Mouse (Mus musculus): ENCODE measurements around the gene Olfr323. TPM values are rescaled to one million over a fixed set of nuclear protein-coding genes. Genes with fewer than 3 reads are reported as not detected.

Olfr323 gene
- polyA plus RNA-seq (2015; fragmentation: Illumina TruSeq; extraction: RNeasy Lipid Tissue Mini Kit (QIAGEN cat#74804); ENCODE audit: insufficient read depth, low replicate concordance): not detected

DNA sequence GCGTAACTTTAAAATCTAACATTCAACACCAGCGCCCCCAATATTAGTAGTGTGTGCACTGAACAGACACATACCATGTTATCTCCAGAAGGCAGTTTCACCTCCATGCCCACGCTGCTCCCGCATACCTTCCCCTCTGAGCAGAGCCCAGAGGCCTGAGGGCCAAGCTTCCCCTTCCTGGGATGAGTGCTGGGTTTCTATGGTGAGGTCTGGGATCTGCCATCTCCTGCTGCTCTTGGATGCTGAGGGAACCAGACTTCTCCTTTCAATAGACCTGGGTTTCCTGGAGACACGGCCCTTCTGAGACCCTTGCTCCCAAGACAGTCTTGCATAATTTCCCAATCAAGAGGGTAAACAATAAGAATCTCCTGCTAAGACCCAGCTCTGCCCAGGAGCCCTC lies at the start of gene Olfr323:
Gene Olfr323 (minus strand): TSS at position 101 of the 400 bp plus-strand sequence.

DNA sequence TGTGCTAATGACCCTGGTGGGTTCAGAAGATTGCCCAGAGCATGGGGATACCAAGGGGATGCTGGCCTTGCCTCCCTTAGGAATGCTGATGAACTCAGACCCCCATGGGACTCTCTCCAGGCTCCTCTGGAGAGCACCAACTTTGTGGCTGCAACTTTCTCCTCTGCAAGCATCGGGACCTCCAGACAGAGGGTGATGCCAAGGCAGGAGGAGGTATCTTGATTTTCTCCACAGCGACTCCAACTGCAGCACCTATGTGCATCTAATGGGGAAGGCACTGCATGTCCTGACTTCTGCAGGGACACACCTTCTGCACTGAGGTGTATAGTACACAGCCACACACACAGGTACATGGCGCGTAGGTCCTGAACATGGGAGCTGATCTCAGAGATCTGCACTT lies 28.3 kb upstream of the Olfr323 start, which contains the start of gene Olfr322:
Gene Olfr322 (plus strand): TSS at position 187 of the 400 bp plus-strand sequence.

DNA sequence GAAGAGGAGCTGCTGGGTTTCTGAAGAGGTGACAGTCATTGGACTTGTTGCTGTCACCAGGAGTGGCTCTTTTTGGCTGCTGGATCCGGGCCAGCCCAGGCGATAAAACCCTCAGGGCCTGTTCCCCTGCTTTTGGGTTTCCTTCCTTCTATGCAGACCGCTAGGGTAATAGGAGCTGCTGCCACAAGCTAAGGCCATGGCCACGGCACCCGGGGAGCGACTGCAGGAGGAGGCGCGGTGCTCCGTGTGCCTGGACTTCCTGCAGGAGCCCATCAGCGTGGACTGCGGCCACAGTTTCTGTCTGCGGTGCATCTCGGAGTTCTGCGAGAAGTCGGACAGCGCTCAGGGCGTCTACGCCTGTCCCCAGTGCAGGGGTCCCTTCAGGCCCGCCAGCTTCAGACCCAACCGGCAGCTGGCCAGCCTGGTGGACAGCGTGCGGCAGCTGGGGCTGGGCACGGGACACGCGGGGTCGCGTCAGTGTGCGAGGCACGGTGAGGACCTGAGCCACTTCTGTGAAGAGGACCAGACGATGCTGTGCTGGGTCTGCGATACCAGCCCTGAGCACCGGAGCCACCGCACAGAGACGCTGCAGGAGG lies 10.1 kb upstream of the Olfr323 start, which contains the start of gene Trim58:
Gene Trim58 (plus strand): TSS at position 194 of the 596 bp plus-strand sequence.

DNA sequence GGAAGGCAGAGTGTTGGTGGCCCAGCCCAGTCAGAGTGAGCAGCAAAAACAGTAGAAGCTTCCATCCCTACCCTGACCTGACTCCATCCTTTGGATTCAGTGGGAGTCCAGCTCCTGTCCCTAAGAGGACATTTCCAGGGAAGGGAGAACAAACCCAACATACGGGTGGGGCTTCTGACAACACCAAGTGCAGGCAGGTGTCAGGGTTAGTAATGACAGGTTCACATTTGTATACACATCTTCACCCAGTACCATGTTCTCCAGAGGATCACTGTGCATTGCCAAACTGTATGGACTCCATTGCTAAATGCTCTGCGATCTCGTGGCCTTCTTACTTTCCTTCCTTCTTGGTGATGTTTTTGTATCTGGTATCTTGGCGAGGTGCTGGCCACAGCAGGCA lies 14.3 kb downstream of the Olfr323 start, which contains the start of gene 2210407C18Rik:
Gene 2210407C18Rik (minus strand): TSS at position 101 of the 400 bp plus-strand sequence.

GRCm38 (mm10) chr11:58594814-58595213 lies 35.5 kb downstream of the Olfr323 start, which contains the start of gene Olfr324:
TSS of gene Olfr324 (plus strand) at chr11:58595114.

GRCm38 (mm10) chr11:58577430-58577829 lies 52.9 kb downstream of the Olfr323 start, which contains the start of gene Olfr325:
TSS of gene Olfr325 (plus strand) at chr11:58577730.

Other genes starting within 250 kb of the Olfr323 start
- not detected for gene 1810065E05Rik, start 209.4 kb downstream of the Olfr323 start, polyA plus RNA-seq (2015; fragmentation: Illumina TruSeq; extraction: RNeasy Lipid Tissue Mini Kit (QIAGEN cat#74804); ENCODE audit: insufficient read depth, low replicate concordance)
- gene Gm12253, start 197.9 kb downstream of the Olfr323 start, polyA plus RNA-seq (2015; fragmentation: Illumina TruSeq; extraction: RNeasy Lipid Tissue Mini Kit (QIAGEN cat#74804); ENCODE audit: insufficient read depth, low replicate concordance): not detected
- gene Lypd9, start 177.6 kb downstream of the Olfr323 start, polyA plus RNA-seq (2015; fragmentation: Illumina TruSeq; extraction: RNeasy Lipid Tissue Mini Kit (QIAGEN cat#74804); ENCODE audit: insufficient read depth, low replicate concordance): not detected
- not detected for gene Olfr30, start 168.2 kb downstream of the Olfr323 start, polyA plus RNA-seq (2015; fragmentation: Illumina TruSeq; extraction: RNeasy Lipid Tissue Mini Kit (QIAGEN cat#74804); ENCODE audit: insufficient read depth, low replicate concordance)
- gene Olfr332, start 137.9 kb downstream of the Olfr323 start, polyA plus RNA-seq (2015; fragmentation: Illumina TruSeq; extraction: RNeasy Lipid Tissue Mini Kit (QIAGEN cat#74804); ENCODE audit: insufficient read depth, low replicate concordance): not detected
- gene Olfr331, start 127.9 kb downstream of the Olfr323 start, polyA plus RNA-seq (2015; fragmentation: Illumina TruSeq; extraction: RNeasy Lipid Tissue Mini Kit (QIAGEN cat#74804); ENCODE audit: insufficient read depth, low replicate concordance): not detected
- not detected for gene Olfr330, start 95.7 kb downstream of the Olfr323 start, polyA plus RNA-seq (2015; fragmentation: Illumina TruSeq; extraction: RNeasy Lipid Tissue Mini Kit (QIAGEN cat#74804); ENCODE audit: insufficient read depth, low replicate concordance)
- 0.06 TPM for gene Olfr329-ps, start 84.1 kb downstream of the Olfr323 start, polyA plus RNA-seq (2015; fragmentation: Illumina TruSeq; extraction: RNeasy Lipid Tissue Mini Kit (QIAGEN cat#74804); ENCODE audit: insufficient read depth, low replicate concordance)
- not detected for gene Olfr328, start 74.9 kb downstream of the Olfr323 start, polyA plus RNA-seq (2015; fragmentation: Illumina TruSeq; extraction: RNeasy Lipid Tissue Mini Kit (QIAGEN cat#74804); ENCODE audit: insufficient read depth, low replicate concordance)
- not detected for gene Olfr224, start 59.9 kb downstream of the Olfr323 start, polyA plus RNA-seq (2015; fragmentation: Illumina TruSeq; extraction: RNeasy Lipid Tissue Mini Kit (QIAGEN cat#74804); ENCODE audit: insufficient read depth, low replicate concordance)
- not detected for gene Olfr325, start 52.8 kb downstream of the Olfr323 start, polyA plus RNA-seq (2015; fragmentation: Illumina TruSeq; extraction: RNeasy Lipid Tissue Mini Kit (QIAGEN cat#74804); ENCODE audit: insufficient read depth, low replicate concordance)
- not detected for gene Olfr324, start 35.4 kb downstream of the Olfr323 start, polyA plus RNA-seq (2015; fragmentation: Illumina TruSeq; extraction: RNeasy Lipid Tissue Mini Kit (QIAGEN cat#74804); ENCODE audit: insufficient read depth, low replicate concordance)
- not detected for gene 2210407C18Rik, start 14.4 kb downstream of the Olfr323 start, polyA plus RNA-seq (2015; fragmentation: Illumina TruSeq; extraction: RNeasy Lipid Tissue Mini Kit (QIAGEN cat#74804); ENCODE audit: insufficient read depth, low replicate concordance)
- gene Trim58, start 10.0 kb upstream of the Olfr323 start, polyA plus RNA-seq (2015; fragmentation: Illumina TruSeq; extraction: RNeasy Lipid Tissue Mini Kit (QIAGEN cat#74804); ENCODE audit: insufficient read depth, low replicate concordance): 2.3 TPM
- not detected for gene Olfr322, start 28.3 kb upstream of the Olfr323 start, polyA plus RNA-seq (2015; fragmentation: Illumina TruSeq; extraction: RNeasy Lipid Tissue Mini Kit (QIAGEN cat#74804); ENCODE audit: insufficient read depth, low replicate concordance)
- not detected for gene Olfr320, start 50.6 kb upstream of the Olfr323 start, polyA plus RNA-seq (2015; fragmentation: Illumina TruSeq; extraction: RNeasy Lipid Tissue Mini Kit (QIAGEN cat#74804); ENCODE audit: insufficient read depth, low replicate concordance)
- gene Olfr319, start 68.7 kb upstream of the Olfr323 start, polyA plus RNA-seq (2015; fragmentation: Illumina TruSeq; extraction: RNeasy Lipid Tissue Mini Kit (QIAGEN cat#74804); ENCODE audit: insufficient read depth, low replicate concordance): not detected
- gene Olfr318, start 93.5 kb upstream of the Olfr323 start, polyA plus RNA-seq (2015; fragmentation: Illumina TruSeq; extraction: RNeasy Lipid Tissue Mini Kit (QIAGEN cat#74804); ENCODE audit: insufficient read depth, low replicate concordance): not detected
- gene Olfr317, start 108.7 kb upstream of the Olfr323 start, polyA plus RNA-seq (2015; fragmentation: Illumina TruSeq; extraction: RNeasy Lipid Tissue Mini Kit (QIAGEN cat#74804); ENCODE audit: insufficient read depth, low replicate concordance): not detected
- gene Olfr316, start 122.2 kb upstream of the Olfr323 start, polyA plus RNA-seq (2015; fragmentation: Illumina TruSeq; extraction: RNeasy Lipid Tissue Mini Kit (QIAGEN cat#74804); ENCODE audit: insufficient read depth, low replicate concordance): not detected
- not detected for gene Olfr315, start 142.7 kb upstream of the Olfr323 start, polyA plus RNA-seq (2015; fragmentation: Illumina TruSeq; extraction: RNeasy Lipid Tissue Mini Kit (QIAGEN cat#74804); ENCODE audit: insufficient read depth, low replicate concordance)
- not detected for gene Olfr314, start 152.5 kb upstream of the Olfr323 start, polyA plus RNA-seq (2015; fragmentation: Illumina TruSeq; extraction: RNeasy Lipid Tissue Mini Kit (QIAGEN cat#74804); ENCODE audit: insufficient read depth, low replicate concordance)
- gene Fam183b, start 171.5 kb upstream of the Olfr323 start, polyA plus RNA-seq (2015; fragmentation: Illumina TruSeq; extraction: RNeasy Lipid Tissue Mini Kit (QIAGEN cat#74804); ENCODE audit: insufficient read depth, low replicate concordance): not detected
- gene Olfr313, start 184.5 kb upstream of the Olfr323 start, polyA plus RNA-seq (2015; fragmentation: Illumina TruSeq; extraction: RNeasy Lipid Tissue Mini Kit (QIAGEN cat#74804); ENCODE audit: insufficient read depth, low replicate concordance): not detected
- gene Olfr312, start 198.7 kb upstream of the Olfr323 start, polyA plus RNA-seq (2015; fragmentation: Illumina TruSeq; extraction: RNeasy Lipid Tissue Mini Kit (QIAGEN cat#74804); ENCODE audit: insufficient read depth, low replicate concordance): not detected
- not detected for gene Olfr311, start 208.8 kb upstream of the Olfr323 start, polyA plus RNA-seq (2015; fragmentation: Illumina TruSeq; extraction: RNeasy Lipid Tissue Mini Kit (QIAGEN cat#74804); ENCODE audit: insufficient read depth, low replicate concordance)
- 16.5 TPM for gene Gm12258, start 216.7 kb upstream of the Olfr323 start, polyA plus RNA-seq (2015; fragmentation: Illumina TruSeq; extraction: RNeasy Lipid Tissue Mini Kit (QIAGEN cat#74804); ENCODE audit: insufficient read depth, low replicate concordance)
- 10.1 TPM for gene 2810021J22Rik, start 236.7 kb upstream of the Olfr323 start, polyA plus RNA-seq (2015; fragmentation: Illumina TruSeq; extraction: RNeasy Lipid Tissue Mini Kit (QIAGEN cat#74804); ENCODE audit: insufficient read depth, low replicate concordance)

Measured in spleen, adult 10 weeks (tissue).